Mouse (Mus musculus): Measurements from ENCODE around the gene Afap1. TPM values are rescaled to one million over a fixed set of nuclear protein-coding genes. Genes with fewer than 3 reads are reported as not detected.

Afap1 gene
- polyA plus RNA-seq, 1 experiment from 2014 or later, result 73.7 TPM

DNA sequence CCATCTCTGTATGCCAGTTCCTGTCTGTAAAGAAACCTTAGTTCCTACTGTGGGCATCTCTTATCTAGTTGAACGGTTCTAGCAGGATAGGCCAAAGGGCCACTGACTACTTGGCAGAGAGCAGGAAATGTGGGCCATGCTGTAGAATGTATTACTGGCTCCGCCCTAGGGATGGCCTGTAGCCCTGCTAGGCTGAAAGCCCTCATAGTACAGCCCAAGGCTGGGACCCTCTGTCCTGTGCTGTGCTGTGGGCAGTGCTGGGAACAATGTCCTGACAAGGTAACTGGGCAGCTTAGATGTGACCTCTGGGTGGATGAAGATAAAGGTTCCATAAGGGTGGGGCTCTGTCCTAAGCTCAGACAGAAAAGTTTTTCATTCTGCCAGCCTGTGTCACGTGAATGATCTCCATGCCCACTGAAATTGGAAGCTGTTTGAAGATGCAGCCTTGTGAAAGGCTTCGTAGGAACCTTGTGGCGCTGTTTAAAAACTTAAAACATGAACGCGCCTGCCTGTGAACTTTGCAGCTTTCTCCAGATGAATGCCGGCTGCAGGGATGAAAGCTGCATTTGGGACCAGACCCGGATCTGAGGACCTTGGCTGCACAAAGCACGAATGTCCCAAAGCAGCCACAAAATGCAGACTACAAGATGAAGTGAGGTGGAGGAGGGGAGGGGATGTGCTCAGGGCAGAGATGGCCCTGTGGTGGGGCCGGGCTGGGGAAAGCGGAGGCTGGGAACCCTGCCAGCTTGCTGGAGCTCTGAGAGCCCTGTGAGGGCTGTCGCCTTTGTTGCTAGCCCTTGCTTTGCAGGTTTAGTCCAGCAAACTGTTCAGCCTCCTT, 147.5 kb downstream of the Afap1 start:
- Histone ChIP-seq H3K4me2 (ENCODE audit: low read depth, low read length) (no peak overlapping the region), H3K4me3 (ENCODE audit: low read depth, low read length) (no peak overlapping the region), H3K27me3 (ENCODE audit: control insufficient read depth, insufficient read depth, low read length) (no peaks in the 10 kb centered on the region), H3K9me3 (ENCODE audit: control insufficient read depth, low read length) (no peaks in the 10 kb centered on the region), H3K4me1 (ENCODE audit: control insufficient read depth, insufficient read depth, low read length) (peaks cover 15% of the 10 kb centered on the region; the same call in 1 of the 2 replicates), H3K36me3 (ENCODE audit: control insufficient read depth, insufficient read depth, low read length) (no peaks in the 10 kb centered on the region), H3K27ac (ENCODE audit: low read depth, low read length) (peak overlapping the region; percentile 45; the same call in 1 of the 2 replicates), H3K9ac (replicated peaks; ENCODE audit: low read depth, low read length) (no peak overlapping the region)
- ATAC-seq (ENCODE audit: low read depth), result peak; percentile 81; the same call in 1 of the 2 replicates
- WGBS, result 55% methylated on average over 13 of the region's 13 CpGs

DNA sequence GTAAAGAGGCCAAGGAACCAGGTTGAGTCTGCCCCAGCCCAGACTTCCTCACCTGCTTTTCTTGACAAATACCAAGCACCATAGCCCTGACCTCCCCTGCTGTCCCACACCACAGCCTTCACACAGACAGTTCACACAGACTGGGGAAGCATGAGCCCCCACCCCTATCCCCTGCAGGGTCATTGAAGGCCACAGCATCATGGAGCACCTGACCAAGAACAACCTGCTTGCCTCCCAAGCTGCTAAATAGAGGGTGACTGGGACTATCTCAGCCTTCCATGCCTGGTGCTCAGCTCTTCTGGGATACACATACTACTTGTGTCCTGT, 148.1 kb downstream of the Afap1 start:
- H3K4me2 ChIP-seq (ENCODE audit: low read depth, low read length), result no peak overlapping the region
- peak; percentile 45; the same call in 1 of the 2 replicates for ATAC-seq (ENCODE audit: low read depth)
- 0 out of 2 replicates have a peak overlapping the region, but pooled peaks have one; percentile 21 for H3K9ac ChIP-seq (replicated peaks; ENCODE audit: low read depth, low read length)

DNA sequence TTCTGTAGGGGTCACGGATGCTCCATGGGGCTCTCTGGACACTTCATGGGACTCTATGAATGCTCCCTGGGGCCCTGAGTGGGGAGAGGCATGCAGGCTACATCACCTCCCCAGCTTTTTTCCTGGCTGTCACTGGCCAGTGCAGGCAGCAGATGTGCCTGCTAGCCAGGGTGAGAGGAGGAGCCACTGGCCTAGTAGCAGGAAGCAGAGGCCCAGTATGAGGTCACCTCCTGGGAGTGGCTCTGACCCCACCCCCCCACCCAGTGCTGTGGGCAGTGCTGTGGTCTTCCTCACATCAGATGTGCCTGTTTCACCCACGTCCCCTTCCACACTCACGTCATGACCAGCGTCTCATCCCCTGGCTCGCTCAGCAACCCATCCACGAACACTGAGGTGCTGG, 148.6 kb downstream of the Afap1 start:
- WGBS, result 87% methylated on average over 6 of the region's 6 CpGs
- H3K9me3 ChIP-seq (ENCODE audit: control insufficient read depth, low read length), result no peaks in the 10 kb centered on the region
- H3K27me3 ChIP-seq (ENCODE audit: control insufficient read depth, insufficient read depth, low read length), result no peaks in the 10 kb centered on the region
- H3K36me3 ChIP-seq (ENCODE audit: control insufficient read depth, insufficient read depth, low read length), result no peaks in the 10 kb centered on the region
- H3K27ac ChIP-seq (ENCODE audit: low read depth, low read length), result 0 out of 2 replicates have a peak overlapping the region, but pooled peaks have one; percentile 10
- H3K4me2 ChIP-seq (ENCODE audit: low read depth, low read length), result no peak overlapping the region
- no peak overlapping the region for H3K4me3 ChIP-seq (ENCODE audit: low read depth, low read length)
- H3K4me1 ChIP-seq (ENCODE audit: control insufficient read depth, insufficient read depth, low read length), result peaks cover 15% of the 10 kb centered on the region; the same call in 1 of the 2 replicates
- no peak overlapping the region for H3K9ac ChIP-seq (replicated peaks; ENCODE audit: low read depth, low read length)
- no peak for ATAC-seq (ENCODE audit: low read depth)

More for the DNA sequence above, 148.1 kb downstream of the Afap1 start:
- H3K36me3 ChIP-seq (ENCODE audit: control insufficient read depth, insufficient read depth, low read length), result no peaks in the 10 kb centered on the region
- H3K4me3 ChIP-seq (ENCODE audit: low read depth, low read length), result no peak overlapping the region
- no peaks in the 10 kb centered on the region for H3K27me3 ChIP-seq (ENCODE audit: control insufficient read depth, insufficient read depth, low read length)
- peaks cover 15% of the 10 kb centered on the region; the same call in 1 of the 2 replicates for H3K4me1 ChIP-seq (ENCODE audit: control insufficient read depth, insufficient read depth, low read length)
- peak overlapping the region; percentile 60; the same call in 1 of the 2 replicates for H3K27ac ChIP-seq (ENCODE audit: low read depth, low read length)
- no peaks in the 10 kb centered on the region for H3K9me3 ChIP-seq (ENCODE audit: control insufficient read depth, low read length)

DNA sequence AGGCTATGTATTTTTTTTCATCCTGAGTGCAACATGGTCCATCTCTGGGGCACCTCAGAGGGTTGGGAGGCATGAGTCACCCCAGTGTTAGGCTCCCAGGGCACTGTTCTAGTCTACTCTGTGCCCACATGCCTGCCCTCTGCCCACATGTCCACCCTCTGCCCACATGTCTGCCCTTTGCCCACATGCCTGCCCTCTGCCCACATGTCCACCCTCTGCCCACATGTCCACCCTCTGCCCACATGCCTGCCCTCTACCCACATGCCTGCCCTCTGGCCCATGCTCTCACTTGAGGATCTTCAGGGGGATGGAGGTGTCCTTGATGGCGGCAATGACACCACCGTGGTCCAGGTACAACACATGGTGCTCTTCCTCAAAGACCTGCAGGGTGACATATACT, 150.0 kb downstream of the Afap1 start:
- Histone ChIP-seq H3K36me3 (ENCODE audit: control insufficient read depth, insufficient read depth, low read length) (no peaks in the 10 kb centered on the region), H3K9me3 (ENCODE audit: control insufficient read depth, low read length) (no peaks in the 10 kb centered on the region), H3K27ac (ENCODE audit: low read depth, low read length) (no peak overlapping the region), H3K27me3 (ENCODE audit: control insufficient read depth, insufficient read depth, low read length) (no peaks in the 10 kb centered on the region), H3K9ac (replicated peaks; ENCODE audit: low read depth, low read length) (no peak overlapping the region), H3K4me1 (ENCODE audit: control insufficient read depth, insufficient read depth, low read length) (peaks cover 15% of the 10 kb centered on the region; the same call in 1 of the 2 replicates), H3K4me2 (ENCODE audit: low read depth, low read length) (no peak overlapping the region), H3K4me3 (ENCODE audit: low read depth, low read length) (no peak overlapping the region)
- 98% methylated on average over 2 of the region's 2 CpGs for WGBS
- ATAC-seq (ENCODE audit: low read depth), result no peak

Other genes with a start within 250 kb of the Afap1 start
- 12.6 and 20.4 TPM in 2 replicates for gene Htra3, start 213.5 kb upstream of the Afap1 start, polyA plus RNA-seq (2014; fragmentation: Nextera tagmentation; extraction: Ambion mirVana)
- 1.3 and 3.9 TPM in 2 replicates for gene Sh3tc1, start 153.3 kb upstream of the Afap1 start, polyA plus RNA-seq (2014; fragmentation: Nextera tagmentation; extraction: Ambion mirVana)
- gene Ablim2, start 135.4 kb upstream of the Afap1 start, polyA plus RNA-seq (2014; fragmentation: Nextera tagmentation; extraction: Ambion mirVana), result 18.3 and 26.1 TPM in 2 replicates